Mouse (Mus musculus) bone marrow, adult 2 months (tissue): ENCODE measurements around the gene Dppa5a.
"Not testable (repeated sequence)": the region's sequence is repeated elsewhere in the genome, so short reads cannot be mapped to it uniquely, and the experiment has no call there.

Experiments used
- CTCF ChIP-seq: fragments of 200-500 bp; IDR thresholded peaks from 2 replicates; pipeline ENCODE4 v1.5.1; 2011; ENCODE audit warnings: low read length, control low read depth; ENCODE audit not compliant: control insufficient read depth, insufficient read depth
- POLR2A ChIP-seq: fragments of 200-500 bp; IDR thresholded peaks from 2 replicates; pipeline ENCODE4 v1.6.1; 2011; ENCODE audit warnings: low read depth, mild to moderate bottlenecking, control low read depth, low read length, borderline replicate concordance; ENCODE audit not compliant: control insufficient read depth

DNA sequence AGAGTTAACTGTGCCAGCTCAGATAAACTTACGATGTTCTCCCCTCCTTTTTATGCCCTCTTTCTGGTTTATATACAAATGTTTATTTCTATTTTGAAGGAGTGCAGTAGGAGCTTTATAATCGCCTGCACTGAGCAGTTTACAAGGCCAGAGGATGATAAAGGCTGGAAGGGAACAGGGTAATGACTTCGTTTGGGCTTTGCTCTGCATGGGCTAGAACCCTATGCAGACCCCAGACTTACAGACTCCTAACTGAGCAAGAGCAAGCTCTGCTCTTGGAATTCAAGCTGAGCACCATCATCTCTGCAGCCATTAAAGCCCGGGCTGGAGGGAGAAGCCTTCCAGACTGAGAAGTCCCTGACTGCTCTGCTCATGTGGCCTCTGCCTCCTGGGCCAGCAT lies 22.7 kb downstream of the Dppa5a start:
- TF ChIP-seq CTCF, POLR2A: not testable (repeated sequence)
